In the genomic region with DNA sequence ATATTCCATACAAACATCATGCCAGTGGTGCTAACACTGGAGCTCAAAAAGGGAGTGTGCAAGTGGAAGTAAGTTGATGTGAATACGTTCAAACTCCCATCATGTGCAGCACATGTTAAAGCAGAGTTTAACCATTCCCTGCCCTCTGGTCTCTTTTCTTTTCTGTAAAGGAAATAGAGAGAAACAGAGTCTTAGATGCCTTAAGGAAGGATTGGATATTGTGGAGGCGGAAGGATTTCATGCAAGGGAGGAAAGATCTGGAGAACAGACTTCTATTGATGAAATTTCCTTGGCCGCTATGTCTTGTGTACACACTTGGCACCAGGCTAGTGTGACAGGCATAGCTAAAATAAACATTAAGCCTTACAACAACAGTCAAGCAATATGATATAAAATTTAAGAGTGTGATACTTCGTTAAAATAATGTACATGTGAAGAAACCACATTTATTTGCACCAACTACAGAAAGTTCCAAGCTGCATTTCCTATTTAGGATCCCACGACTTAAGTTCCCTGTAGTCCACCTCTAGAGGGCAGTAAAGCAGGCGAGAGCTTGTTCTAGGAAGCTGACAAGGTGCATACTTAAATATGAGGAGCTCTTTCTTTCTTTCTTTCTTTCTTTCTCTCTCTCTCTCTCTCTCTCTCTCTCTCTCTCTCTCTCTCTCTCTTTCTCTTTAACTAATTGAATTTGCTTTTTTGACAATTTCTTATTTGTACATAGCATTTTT, we compare ENCODE assay signal across 7 mouse cellular contexts.
DNase-seq lines count a peak whose midpoint lies in the region; ATAC-seq and TF ChIP-seq lines count a peak whose summit lies in the region.

No protein-coding gene starts in this region.

- peak; percentile 55 for TF ChIP-seq CTCF in E14TG2a.4 (conservative IDR thresholded peaks at IDR 0.05; ENCODE audit: low read length)

- H3K36me3 ChIP-seq in kidney, embryonic 14.5 days (ENCODE audit: control insufficient read depth, insufficient read depth, low read length), result no peaks in the 10 kb centered on the region
- H3K36me3 ChIP-seq in E14TG2a.4 (ENCODE audit: insufficient read depth, low read length), result no peaks in the 10 kb centered on the region
- no peaks in the 10 kb centered on the region for H3K36me3 ChIP-seq in hindbrain, embryonic 14.5 days (replicated peaks; ENCODE audit: control insufficient read depth, insufficient read depth)

- H3K4me3 ChIP-seq in kidney, embryonic 14.5 days (ENCODE audit: low read length), result no peak overlapping the region
- H3K4me3 ChIP-seq in E14TG2a.4 (replicated peaks; ENCODE audit: low read length), result no peak overlapping the region
- H3K4me3 ChIP-seq in hindbrain, embryonic 14.5 days (replicated peaks; ENCODE audit: low read length), result no peak overlapping the region

- DNase-seq in kidney, postnatal 10 days, result peak; percentile 46
- DNase-seq in NIH3T3 (ENCODE audit: low read depth), result peak; percentile 60
- DNase-seq in hindbrain, embryonic 14.5 days (ENCODE audit: low spot score), result peak; percentile 69
- DNase-seq in urinary bladder, postnatal 4 days (ENCODE audit: low spot score in 2 of 2), result no peak
- DNase-seq in heart, postnatal 25 days (ENCODE audit: low spot score), result no peak

- no peaks in the 10 kb centered on the region for H3K9me3 ChIP-seq in kidney, embryonic 14.5 days (ENCODE audit: control insufficient read depth, low read length)
- no peaks in the 10 kb centered on the region for H3K9me3 ChIP-seq in E14TG2a.4 (ENCODE audit: low read length)
- no peaks in the 10 kb centered on the region for H3K9me3 ChIP-seq in hindbrain, embryonic 14.5 days (ENCODE audit: control insufficient read depth, low read length)

- no peaks in the 10 kb centered on the region for H3K27me3 ChIP-seq in kidney, embryonic 14.5 days (ENCODE audit: control insufficient read depth, insufficient read depth, low read length)
- no peaks in the 10 kb centered on the region for H3K27me3 ChIP-seq in E14TG2a.4 (ENCODE audit: insufficient read depth, low read length)
- H3K27me3 ChIP-seq in hindbrain, embryonic 14.5 days (ENCODE audit: control insufficient read depth, insufficient read depth, low read length), result no peaks in the 10 kb centered on the region

- ATAC-seq in kidney, embryonic 14.5 days (ENCODE audit: low FRiP score, low TSS enrichment), result no peak
- ATAC-seq in hindbrain, embryonic 14.5 days (ENCODE audit: low FRiP score), result no peak

- intact Hi-C loops in heart, postnatal 25 days (cut with DNase I), result loop anchor here (5.0 kb wide), 1 partner anchor 323 kb away; no protein-coding TSS in a partner anchor

- 48% methylated on average over 6 of the region's 6 CpGs for WGBS in kidney, embryonic 14.5 days
- WGBS in hindbrain, embryonic 14.5 days, result 41% methylated on average over 6 of the region's 6 CpGs

- no peak overlapping the region for H3K4me2 ChIP-seq in kidney, embryonic 14.5 days (replicated peaks; ENCODE audit: low read depth, low read length)
- no peak overlapping the region for H3K4me2 ChIP-seq in hindbrain, embryonic 14.5 days (replicated peaks)

- H3K27ac ChIP-seq in kidney, embryonic 14.5 days (ENCODE audit: low read depth, low read length), result no peak overlapping the region
- no peak overlapping the region for H3K27ac ChIP-seq in hindbrain, embryonic 14.5 days

- H3K9ac ChIP-seq in kidney, embryonic 14.5 days (ENCODE audit: low read depth, low read length), result no peak overlapping the region
- no peak overlapping the region for H3K9ac ChIP-seq in hindbrain, embryonic 14.5 days

- H3K4me1 ChIP-seq in kidney, embryonic 14.5 days (ENCODE audit: control insufficient read depth, insufficient read depth, low read length), result no peaks in the 10 kb centered on the region
- H3K4me1 ChIP-seq in E14TG2a.4 (replicated peaks; ENCODE audit: low read depth, low read length), result no peaks in the 10 kb centered on the region
- H3K4me1 ChIP-seq in hindbrain, embryonic 14.5 days (replicated peaks; ENCODE audit: control insufficient read depth, insufficient read depth, low read length), result no peaks in the 10 kb centered on the region

Comparison
In these comparisons a context has a peak if more than half of its experiments do, and no peak if none do; other contexts are left out.
1. DNase-seq: peak in kidney, postnatal 10 days (single experiment), NIH3T3 (single experiment) and hindbrain, embryonic 14.5 days (single experiment); none in urinary bladder, postnatal 4 days (0 of 2) and heart, postnatal 25 days (single experiment).